Mouse (Mus musculus): ENCODE measurements at regions not wholly inside any gene's neighbourhood (a gene's known extent, or its start where the extent isn't known, plus 50 kb on each side); places are given as distances from the start of the nearest gene placed in this dataset.

GRCm38 (mm10) chr10:46349613-46350012 is 772.0 kb downstream of the Hace1 start:
- no peak for DNase-seq

- DNase-seq = no peak
These were observed 772.6 kb downstream of the Hace1 start for GRCm38 (mm10) chr10:46350196-46350595.

DNA sequence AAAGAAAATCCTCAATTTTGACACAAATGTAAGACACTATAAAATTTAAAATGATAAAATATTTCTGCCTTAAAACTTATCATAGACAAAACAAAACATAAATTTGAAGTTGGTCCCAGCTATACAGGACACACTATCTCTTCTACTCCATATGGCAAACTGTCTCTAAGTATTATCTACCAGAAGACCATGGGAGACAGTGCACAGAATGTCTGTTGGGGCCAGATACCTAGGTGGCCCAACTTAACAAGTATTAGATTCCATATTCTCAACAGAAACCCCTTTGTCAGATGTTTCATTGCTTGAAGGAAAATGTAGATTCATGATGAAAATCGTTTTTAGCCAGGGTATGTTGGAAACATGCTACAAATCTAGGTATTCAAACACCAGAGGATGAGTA is 779.1 kb downstream of the Hace1 start:
- DNase-seq = no peak

GRCm38 (mm10) chr10:46373715-46374475 is 796.3 kb downstream of the Hace1 start:
- DNase-seq = no peak

DNA sequence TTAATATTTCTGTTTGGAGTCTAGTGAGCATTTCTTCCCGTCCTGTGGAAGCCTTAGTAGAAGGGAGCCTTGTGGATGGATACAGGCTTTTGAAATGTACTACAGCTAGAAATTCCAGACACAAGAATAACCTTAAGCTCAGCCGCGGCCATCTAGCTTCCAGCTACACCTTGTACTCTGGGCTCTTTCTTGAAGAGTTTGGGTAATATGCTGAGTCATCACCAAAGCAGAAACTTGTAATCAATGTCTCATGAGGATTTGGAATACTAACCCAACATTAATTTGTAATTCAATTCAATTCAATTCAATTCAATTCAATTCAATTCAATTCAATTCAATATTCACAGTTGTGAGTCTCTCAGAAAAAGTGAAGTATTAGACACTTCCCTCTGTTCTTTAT is 797.0 kb downstream of the Hace1 start:
- DNase-seq = no peak

DNA sequence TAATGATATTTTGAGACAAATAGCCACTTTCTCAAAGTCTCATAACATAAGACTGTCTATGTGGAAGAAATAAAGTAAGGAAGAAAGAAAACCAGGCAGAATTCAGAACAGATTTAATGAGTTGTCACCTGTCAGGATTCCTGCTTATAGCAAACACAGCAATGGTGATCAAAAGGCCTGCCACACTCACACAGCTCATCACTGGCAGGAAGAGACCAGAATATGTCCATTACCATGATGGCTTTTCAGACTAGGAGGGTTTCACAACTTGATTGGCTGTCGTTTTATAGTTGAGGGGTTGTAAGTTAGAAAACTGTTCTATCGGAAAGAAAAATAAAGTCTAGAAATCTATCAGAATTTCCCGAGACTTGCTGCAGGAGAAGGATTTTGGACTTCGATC is 819.5 kb downstream of the Hace1 start:
- no peak for DNase-seq

GRCm38 (mm10) chr10:46403883-46404282 is 826.3 kb downstream of the Hace1 start:
- DNase-seq = no peak

Data from cerebellum, adult 9-11 months (tissue).